Mouse (Mus musculus) hindbrain, embryonic 10.5 days (tissue): ENCODE results near the gene Adra1d. TPM values are rescaled to one million over a fixed set of nuclear protein-coding genes. Genes with fewer than 3 reads are reported as not detected.

Source experiments
- DNase-seq: peaks from one replicate; pipeline ENCODE4 v3.0.0-alpha.2; 2017; ENCODE audit warnings: low spot score
- H3K27ac ChIP-seq: fragments of 300-500 bp; sonication (generic); 2 replicates; pipeline ENCODE4 v1.5.1; 2016; ENCODE audit warnings: mild to moderate bottlenecking, moderate library complexity
- H3K27me3 ChIP-seq: fragments of 300-500 bp; sonication (generic); 2 replicates; pipeline ENCODE4 v1.6.1; 2016; ENCODE audit warnings: mild to moderate bottlenecking; ENCODE audit not compliant: poor library complexity, insufficient read depth, severe bottlenecking
- H3K36me3 ChIP-seq: fragments of 300-500 bp; sonication (generic); 2 replicates; pipeline ENCODE4 v1.6.1; 2016; ENCODE audit warnings: mild to moderate bottlenecking, moderate library complexity
- H3K4me1 ChIP-seq: fragments of 300-500 bp; sonication (generic); replicated peaks from 2 replicates; pipeline ENCODE4 v1.6.1; 2016; ENCODE audit warnings: mild to moderate bottlenecking
- H3K4me3 ChIP-seq: fragments of 300-500 bp; sonication (generic); 2 replicates; pipeline ENCODE4 v1.5.1; 2016; ENCODE audit warnings: mild to moderate bottlenecking, moderate library complexity
- H3K9me3 ChIP-seq: fragments of 300-500 bp; sonication (generic); 2 replicates; pipeline ENCODE4 v1.6.1; 2016; ENCODE audit warnings: mild to moderate bottlenecking, moderate library complexity
- WGBS: fragments of 180-500 bp; shearing (Covaris S2); methylation state at CpG from one replicate; pipeline ENCODE4 v1.1.7; 2016; 5-methylcytosine and 5-hydroxymethylcytosine counted together
- polyA plus RNA-seq: library from polyadenylated mRNA; unstranded; fragments of >200 nt; fragmentation: Nextera tagmentation; extraction: Ambion mirVana; gene quantifications from 2 replicates; pipeline ENCODE4 v1.2.1, GENCODE M21; 2016

Adra1d gene
- polyA plus RNA-seq, 1 experiment from 2014 or later, result 0.31 TPM

DNA sequence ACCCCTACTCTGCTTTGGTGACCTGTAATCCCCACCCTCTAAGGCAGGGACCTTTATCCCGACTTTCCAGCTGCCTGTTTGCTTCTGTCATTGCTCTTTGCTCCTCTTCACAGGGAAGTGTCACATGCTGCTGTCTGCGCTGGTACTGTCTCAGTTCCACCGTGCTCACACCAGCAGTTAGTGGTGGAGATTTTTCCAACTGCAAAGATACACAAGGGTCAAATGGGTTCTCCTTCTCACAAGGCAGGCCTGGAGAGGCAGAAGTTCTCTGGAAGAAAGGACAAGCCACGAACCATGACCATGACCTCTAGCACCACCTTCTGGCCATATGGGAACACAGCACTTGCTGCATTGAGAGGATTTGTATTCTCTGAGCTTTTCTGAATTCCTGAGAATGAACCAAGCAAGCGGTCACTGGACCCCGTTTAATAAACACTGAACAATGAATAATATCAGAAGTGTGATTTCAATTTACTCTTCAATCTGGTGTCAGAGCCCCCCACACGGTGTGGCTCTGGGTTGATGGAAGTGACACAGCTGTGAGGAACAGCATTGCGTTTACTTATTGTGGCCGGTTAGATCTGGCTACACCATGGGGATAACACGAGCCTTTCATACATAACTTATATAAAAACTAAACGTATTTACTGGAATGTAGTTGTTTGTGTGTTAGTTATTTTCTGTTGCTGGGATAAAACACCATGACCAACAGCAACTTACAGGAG, 32.0 kb downstream of the Adra1d start:
- peak; percentile 76 for DNase-seq
- Histone ChIP-seq H3K9me3 (no peaks in the 10 kb centered on the region), H3K27ac (no peak overlapping the region), H3K27me3 (0 out of 2 replicates have a peak, but pooled peaks cover 6% of the 10 kb centered on the region), H3K4me3 (no peak overlapping the region), H3K4me1 (peaks cover 4% of the 10 kb centered on the region; the same call in 1 of the 2 replicates), H3K36me3 (no peaks in the 10 kb centered on the region)
- WGBS, result 40% methylated on average over 11 of the region's 11 CpGs

DNA sequence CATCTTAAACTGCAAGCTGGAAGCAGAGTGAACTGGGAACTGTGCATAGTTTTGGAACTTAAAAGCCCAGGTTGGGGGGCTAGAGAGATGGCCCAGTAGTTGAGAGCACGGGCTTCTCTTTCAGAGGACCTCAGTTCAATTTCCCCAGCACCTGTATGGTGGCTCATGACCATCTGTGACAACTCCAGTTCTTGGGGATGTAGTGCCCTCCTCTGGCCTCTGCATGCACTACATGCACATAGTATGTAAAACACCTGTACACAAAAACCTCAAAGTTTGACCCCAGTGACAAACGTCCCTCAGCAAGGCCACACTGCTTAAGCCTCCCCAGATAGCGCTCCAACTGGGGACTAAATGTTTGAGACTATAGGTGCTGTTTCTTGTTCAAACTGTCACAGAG, 35.0 kb downstream of the Adra1d start:
- DNase-seq, result peak; percentile 36
- 0 out of 2 replicates have a peak, but pooled peaks cover 6% of the 10 kb centered on the region for H3K27me3 ChIP-seq
- 46% methylated on average over 3 of the region's 3 CpGs for WGBS

DNA sequence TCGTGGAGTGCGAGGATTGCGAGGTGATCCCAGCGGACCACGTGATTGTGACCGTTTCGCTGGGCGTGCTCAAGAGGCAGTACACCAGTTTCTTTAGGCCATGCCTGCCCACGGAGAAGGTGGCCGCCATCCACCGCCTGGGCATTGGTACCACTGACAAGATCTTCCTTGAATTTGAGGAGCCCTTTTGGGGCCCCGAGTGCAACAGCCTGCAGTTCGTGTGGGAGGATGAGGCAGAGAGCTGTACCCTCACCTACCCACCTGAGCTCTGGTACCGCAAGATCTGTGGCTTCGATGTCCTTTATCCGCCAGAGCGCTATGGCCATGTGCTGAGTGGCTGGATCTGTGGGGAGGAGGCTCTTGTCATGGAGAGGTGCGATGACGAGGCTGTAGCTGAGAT, 41.3 kb downstream of the Adra1d start:
- DNase-seq, result no peak
- no peak overlapping the region for H3K4me3 ChIP-seq
- H3K9me3 ChIP-seq, result no peaks in the 10 kb centered on the region
- H3K27ac ChIP-seq, result no peak overlapping the region
- no peaks in the 10 kb centered on the region for H3K27me3 ChIP-seq
- H3K36me3 ChIP-seq, result peaks cover 39% of the 10 kb centered on the region
- H3K4me1 ChIP-seq, result no peaks in the 10 kb centered on the region; the same call in 1 of the 2 replicates
- WGBS, result 95% methylated on average over 19 of the region's 19 CpGs

More for the DNA sequence above, 35.0 kb downstream of the Adra1d start:
- H3K9me3 ChIP-seq, result no peaks in the 10 kb centered on the region
- no peak overlapping the region for H3K27ac ChIP-seq
- 0 out of 2 replicates have a peak, but pooled peaks cover 5% of the 10 kb centered on the region for H3K36me3 ChIP-seq
- H3K4me1 ChIP-seq, result peaks cover 4% of the 10 kb centered on the region; the same call in 1 of the 2 replicates
- no peak overlapping the region for H3K4me3 ChIP-seq

DNA sequence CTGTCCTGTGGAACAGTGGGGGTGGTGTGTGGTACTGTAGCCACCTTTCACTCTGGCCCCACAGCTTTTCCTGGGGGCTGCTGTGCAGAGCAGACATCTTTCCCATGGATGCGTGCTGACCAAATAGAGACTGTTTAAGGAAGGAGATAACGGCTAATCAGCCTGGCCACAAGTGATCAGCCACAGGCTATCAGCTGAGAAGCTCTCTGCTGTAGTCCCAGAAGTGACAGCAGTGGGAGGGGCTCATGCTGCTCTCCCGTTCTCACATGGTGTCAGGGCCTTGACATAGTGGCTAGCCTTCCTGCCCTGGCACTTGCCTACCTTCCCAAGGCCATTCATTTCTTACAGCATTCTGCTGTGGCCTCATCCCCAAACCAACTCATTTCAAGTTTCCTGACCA, 43.3 kb downstream of the Adra1d start:
- 80% methylated on average over 3 of the region's 3 CpGs for WGBS
- Histone ChIP-seq H3K4me3 (no peak overlapping the region), H3K27ac (no peak overlapping the region), H3K9me3 (no peaks in the 10 kb centered on the region), H3K27me3 (no peaks in the 10 kb centered on the region), H3K4me1 (no peaks in the 10 kb centered on the region), H3K36me3 (peaks cover 34% of the 10 kb centered on the region)
- no peak for DNase-seq

DNA sequence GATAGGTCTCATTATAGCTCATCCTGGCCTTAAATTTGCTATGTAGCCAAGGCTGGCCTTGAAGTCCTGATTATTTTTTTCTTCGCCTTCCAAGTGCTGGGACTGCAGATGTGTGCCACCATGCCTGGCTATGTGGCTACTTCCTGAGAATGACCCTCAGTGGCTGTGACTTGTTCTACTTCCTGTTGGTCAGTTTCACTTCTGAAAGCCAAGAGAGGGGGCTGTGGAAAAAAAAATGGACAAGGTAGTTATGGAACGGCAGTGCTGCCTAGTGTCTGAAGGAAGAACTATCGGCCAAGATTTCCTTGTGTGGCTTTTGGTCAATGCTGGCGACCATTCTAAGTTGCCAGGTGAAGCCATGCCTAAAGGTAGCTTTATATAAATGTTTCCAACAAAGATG, 44.5 kb downstream of the Adra1d start:
- H3K27ac ChIP-seq, result no peak overlapping the region
- no peaks in the 10 kb centered on the region for H3K9me3 ChIP-seq
- DNase-seq, result no peak
- no peaks in the 10 kb centered on the region for H3K4me1 ChIP-seq
- WGBS, result 89% methylated on average over 4 of the region's 4 CpGs
- no peak overlapping the region for H3K4me3 ChIP-seq
- H3K36me3 ChIP-seq, result peaks cover 34% of the 10 kb centered on the region
- no peaks in the 10 kb centered on the region for H3K27me3 ChIP-seq

DNA sequence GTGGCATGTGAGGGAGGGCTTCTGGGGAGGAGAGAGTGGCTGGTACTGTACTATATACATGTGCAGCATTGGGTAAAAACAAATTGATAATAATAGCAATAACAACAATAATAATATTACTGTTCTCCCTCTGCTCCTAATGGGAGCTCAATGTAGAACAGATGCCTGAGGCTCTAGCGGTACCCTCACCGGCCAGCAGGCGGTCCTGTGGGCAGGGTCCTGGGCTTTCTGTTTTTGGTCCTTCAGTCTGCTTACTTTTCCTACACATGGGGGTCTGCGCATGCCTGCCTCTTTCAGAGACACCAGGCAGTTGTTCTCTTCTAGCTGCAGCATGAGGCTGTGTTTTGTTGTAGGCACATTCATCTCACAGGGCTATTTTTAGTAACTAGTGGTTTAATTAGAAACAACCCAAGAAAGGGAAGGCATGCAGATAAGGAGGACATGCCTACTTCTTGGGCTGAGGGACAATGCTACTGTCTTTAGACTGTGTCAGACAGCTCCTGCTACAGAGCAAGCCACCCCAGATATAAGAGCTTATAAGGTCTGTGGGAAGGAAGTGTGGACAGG, 47.9 kb downstream of the Adra1d start:
- H3K9me3 ChIP-seq, result no peaks in the 10 kb centered on the region
- H3K4me3 ChIP-seq, result no peak overlapping the region
- no peak overlapping the region for H3K27ac ChIP-seq
- no peaks in the 10 kb centered on the region for H3K27me3 ChIP-seq
- DNase-seq, result no peak
- H3K36me3 ChIP-seq, result peaks cover 12% of the 10 kb centered on the region
- WGBS, result 83% methylated on average over 4 of the region's 4 CpGs
- H3K4me1 ChIP-seq, result peaks cover 10% of the 10 kb centered on the region

DNA sequence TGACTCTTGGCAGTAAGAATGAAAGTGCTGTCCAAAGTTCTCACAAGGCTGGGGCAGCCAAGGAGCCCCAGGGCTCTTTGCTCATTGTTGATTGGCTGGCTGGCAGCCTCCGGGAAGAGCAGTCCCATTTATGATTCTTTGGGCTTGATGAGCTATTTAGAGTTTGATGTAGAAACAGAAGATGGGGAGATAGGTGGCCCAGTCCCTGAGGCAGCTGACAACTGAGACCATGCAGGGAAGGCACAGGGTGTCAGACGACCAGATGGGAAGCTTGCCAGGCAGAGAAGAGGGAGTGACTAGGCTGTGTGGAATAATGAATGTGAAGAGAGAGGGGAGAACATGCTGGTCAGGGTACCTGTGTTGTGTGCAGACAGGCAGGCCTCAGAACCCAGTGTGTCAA, 48.6 kb downstream of the Adra1d start:
- peaks cover 17% of the 10 kb centered on the region for H3K4me1 ChIP-seq
- H3K27ac ChIP-seq, result no peak overlapping the region
- no peak overlapping the region for H3K4me3 ChIP-seq
- no peak for DNase-seq
- H3K36me3 ChIP-seq, result peaks cover 12% of the 10 kb centered on the region
- WGBS, result 63% methylated on average over 2 of the region's 2 CpGs
- H3K9me3 ChIP-seq, result no peaks in the 10 kb centered on the region
- no peaks in the 10 kb centered on the region for H3K27me3 ChIP-seq

DNA sequence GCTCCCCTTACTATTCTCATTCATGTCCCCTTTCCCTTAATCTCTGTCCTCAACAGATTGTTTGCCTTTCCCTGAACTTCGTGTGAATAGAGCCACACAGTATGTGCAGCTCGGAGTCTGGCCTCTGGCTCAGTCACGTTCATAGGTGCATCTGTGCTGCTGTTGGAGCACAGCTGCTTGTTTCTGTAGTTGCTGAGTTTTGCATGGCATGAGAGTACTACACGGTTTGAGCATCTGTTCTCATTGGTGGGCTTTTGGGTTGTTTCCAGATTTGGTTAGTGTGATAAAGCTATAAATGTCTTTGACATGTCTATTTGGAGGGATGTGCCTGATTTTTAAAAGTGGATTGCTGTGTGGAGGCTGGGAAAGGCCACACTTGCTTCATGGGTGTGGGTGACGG, 51.6 kb downstream of the Adra1d start:
- DNase-seq, result no peak
- WGBS, result 77% methylated on average over 5 of the region's 5 CpGs
- Histone ChIP-seq H3K9me3 (no peaks in the 10 kb centered on the region), H3K27ac (no peak overlapping the region), H3K4me3 (no peak overlapping the region), H3K4me1 (peaks cover 46% of the 10 kb centered on the region), H3K27me3 (no peaks in the 10 kb centered on the region), H3K36me3 (no peaks in the 10 kb centered on the region)

DNA sequence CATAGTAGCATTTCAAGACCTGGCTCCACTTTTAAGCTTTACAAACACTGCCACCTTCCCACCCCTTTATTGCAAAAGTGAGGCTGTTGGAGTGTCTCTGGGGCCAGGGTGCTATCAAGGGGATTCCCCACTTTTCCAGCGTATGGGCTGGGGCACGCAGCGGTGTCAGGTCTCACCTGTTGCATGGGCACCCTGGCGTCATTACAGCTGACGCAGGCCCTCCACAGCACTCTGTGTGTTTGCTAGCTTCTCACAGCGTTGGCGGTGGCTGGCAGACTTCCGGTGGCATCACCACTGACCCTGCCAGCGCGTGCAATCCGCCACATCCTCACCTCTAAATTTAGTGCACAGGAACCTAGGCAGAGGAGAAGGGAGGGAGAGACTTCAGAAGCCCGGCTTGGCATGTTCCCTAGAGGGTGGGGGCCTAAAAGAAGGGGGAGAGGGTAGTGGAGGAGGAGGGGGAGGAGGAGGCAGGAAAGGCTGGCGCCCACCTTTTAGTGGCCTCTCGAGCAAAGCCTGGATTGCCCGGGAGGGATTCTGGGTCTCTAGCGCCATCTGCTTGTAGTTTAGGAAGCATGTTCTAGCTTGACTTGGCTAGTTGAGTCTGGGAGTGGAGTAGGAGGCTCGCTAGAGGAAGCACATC, 52.3 kb downstream of the Adra1d start:
- 15% methylated on average over 17 of the region's 17 CpGs for WGBS
- H3K4me3 ChIP-seq, result peak overlapping the region; percentile 42
- H3K4me1 ChIP-seq, result peaks cover 53% of the 10 kb centered on the region

DNA sequence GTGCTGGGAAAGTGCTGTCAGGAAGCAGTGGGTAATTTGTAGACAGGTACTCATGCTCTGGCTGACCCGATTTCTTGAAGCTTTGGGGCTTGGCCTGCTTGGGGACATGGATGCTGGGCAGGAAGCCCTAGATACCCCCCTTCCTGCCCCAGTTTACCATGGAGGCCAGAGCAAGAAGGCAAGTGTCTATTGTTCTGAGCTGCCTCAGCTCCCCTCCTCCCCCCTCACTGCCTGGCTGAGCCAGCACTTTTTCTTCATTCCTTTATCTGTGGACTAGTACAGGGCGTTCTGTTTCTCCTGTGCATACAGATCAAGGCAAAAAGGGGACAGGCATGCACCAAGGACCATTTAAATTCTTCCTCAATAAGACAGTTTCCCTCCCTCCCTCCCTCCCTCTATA, 53.6 kb downstream of the Adra1d start:
- Histone ChIP-seq H3K9me3 (no peaks in the 10 kb centered on the region), H3K4me3 (no peak overlapping the region), H3K4me1 (peaks cover 55% of the 10 kb centered on the region), H3K36me3 (no peaks in the 10 kb centered on the region), H3K27me3 (no peaks in the 10 kb centered on the region), H3K27ac (peak overlapping the region; percentile 92; the same call in 1 of the 2 replicates)
- WGBS, result 63% methylated on average over 2 of the region's 2 CpGs
- no peak for DNase-seq

More for the DNA sequence above, 52.3 kb downstream of the Adra1d start:
- Histone ChIP-seq H3K27me3 (no peaks in the 10 kb centered on the region), H3K27ac (peak overlapping the region; percentile 63), H3K36me3 (no peaks in the 10 kb centered on the region), H3K9me3 (no peaks in the 10 kb centered on the region)
- DNase-seq, result peak; percentile 76

DNA sequence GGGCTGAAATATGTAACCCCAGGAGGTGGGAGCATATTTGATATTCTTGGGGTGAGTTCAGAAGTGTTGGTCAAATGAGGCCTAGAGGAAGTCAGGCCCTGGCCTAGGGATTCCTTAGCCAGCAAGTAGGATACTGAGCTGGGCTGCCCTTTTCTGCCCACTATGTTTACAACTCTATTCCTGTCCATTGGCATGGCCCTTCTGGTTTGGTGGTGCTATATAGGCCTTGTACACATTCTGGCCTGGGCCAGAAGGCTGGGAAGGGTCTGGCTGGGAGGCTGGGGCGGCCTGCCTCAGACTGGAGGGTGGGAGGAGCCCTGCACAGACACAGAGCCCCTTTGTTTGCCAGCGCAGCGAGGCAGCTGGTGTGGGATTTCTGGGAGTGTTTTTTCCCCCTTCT, 55.7 kb downstream of the Adra1d start:
- peak; percentile 72 for DNase-seq
- no peak overlapping the region for H3K4me3 ChIP-seq
- no peaks in the 10 kb centered on the region for H3K36me3 ChIP-seq
- no peaks in the 10 kb centered on the region for H3K27me3 ChIP-seq
- peak overlapping the region; percentile 92 for H3K27ac ChIP-seq
- no peaks in the 10 kb centered on the region for H3K9me3 ChIP-seq
- 16% methylated on average over 3 of the region's 3 CpGs for WGBS
- H3K4me1 ChIP-seq, result peaks cover 72% of the 10 kb centered on the region

DNA sequence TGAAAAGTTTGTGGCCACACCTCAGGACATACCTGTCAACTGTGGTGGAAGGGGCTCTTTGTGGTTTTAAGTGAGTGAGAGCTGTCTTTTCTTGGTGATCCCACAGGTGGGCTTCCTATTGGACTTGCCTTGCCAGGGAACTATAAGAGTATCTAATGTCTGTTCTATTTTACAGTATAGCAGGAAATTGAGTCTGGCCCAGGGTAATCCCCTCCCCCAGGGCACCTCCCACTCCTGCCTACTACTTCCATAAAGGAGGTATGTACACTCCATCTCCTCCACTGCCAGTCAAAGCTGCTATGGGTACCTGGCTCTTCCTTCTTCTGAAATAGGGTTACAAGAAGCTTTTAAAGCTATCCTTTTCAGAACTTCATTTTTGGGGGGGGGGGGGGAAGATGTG, 56.7 kb downstream of the Adra1d start:
- Histone ChIP-seq H3K27me3 (no peaks in the 10 kb centered on the region), H3K4me3 (no peak overlapping the region), H3K4me1 (peaks cover 77% of the 10 kb centered on the region), H3K36me3 (no peaks in the 10 kb centered on the region), H3K9me3 (no peaks in the 10 kb centered on the region), H3K27ac (peak overlapping the region; percentile 92)
- no peak for DNase-seq

DNA sequence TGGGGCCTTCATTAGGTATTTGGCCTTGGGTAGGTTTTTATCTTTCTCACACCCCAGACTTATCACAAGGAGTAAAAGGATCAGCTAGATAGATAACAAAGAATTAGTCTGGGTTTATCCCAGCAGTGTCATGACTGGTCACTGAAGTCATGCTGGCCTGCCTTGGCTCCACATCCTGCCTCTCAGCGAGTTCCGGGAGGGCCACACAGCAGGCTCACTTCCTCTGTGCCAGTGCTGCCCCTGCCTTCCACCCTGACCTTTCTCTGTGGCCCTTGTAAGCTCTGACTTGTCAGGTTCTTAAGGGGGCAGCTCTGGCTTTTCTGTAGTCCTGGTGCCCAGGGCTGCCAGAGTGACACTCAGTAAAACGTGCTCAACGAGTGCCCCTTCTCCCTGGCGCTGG, 59.5 kb downstream of the Adra1d start:
- no peak overlapping the region for H3K4me3 ChIP-seq
- H3K4me1 ChIP-seq, result peaks cover 66% of the 10 kb centered on the region
- 67% methylated on average over 5 of the region's 5 CpGs for WGBS
- no peaks in the 10 kb centered on the region for H3K27me3 ChIP-seq
- H3K27ac ChIP-seq, result peak overlapping the region; percentile 53; the same call in 1 of the 2 replicates
- H3K9me3 ChIP-seq, result no peaks in the 10 kb centered on the region
- no peaks in the 10 kb centered on the region for H3K36me3 ChIP-seq
- DNase-seq, result no peak
